Mouse (Mus musculus): ENCODE results near the gene Polr2e. TPM values are rescaled to one million over a fixed set of nuclear protein-coding genes. Genes with fewer than 3 reads are reported as not detected.

The Polr2e gene
- polyA plus RNA-seq, 1 experiment from 2014 or later, result 146 TPM

DNA sequence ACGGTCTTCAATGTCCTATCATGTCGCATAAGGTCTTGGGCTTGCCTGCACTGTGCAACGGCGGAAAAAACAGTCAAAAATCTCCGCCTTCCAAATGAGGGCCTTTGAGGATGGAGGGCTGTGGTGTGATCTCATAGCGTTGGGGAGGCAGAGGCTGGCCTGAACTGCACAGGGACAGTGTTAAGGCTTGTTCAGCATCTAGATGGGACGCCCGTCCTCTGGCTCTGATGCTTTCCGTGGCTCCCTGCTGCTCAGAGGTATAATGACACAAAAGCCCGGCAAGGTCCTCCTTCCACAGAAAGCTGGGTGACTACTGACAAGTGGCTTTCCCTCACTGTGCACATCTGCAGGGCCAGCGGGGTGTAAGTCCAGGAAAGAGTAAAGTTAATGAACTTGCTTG lies 19.4 kb downstream of the Polr2e start:
- POLR2A ChIA-PET, result no interaction called here
- in situ Hi-C loops (cut with MboI; ENCODE audit: low pct_unique_long_range_greater_than_20kb), result no loop called here
- ATAC-seq (no peak), DNase-seq (ENCODE audit: low read depth, low spot score) (no peak)
- CTCF ChIA-PET, result no interaction called here
- no peaks in the 10 kb centered on the region for H3K27me3 ChIP-seq
- no peak for TF ChIP-seq CTCF (IDR thresholded peaks at IDR 0.05)

DNA sequence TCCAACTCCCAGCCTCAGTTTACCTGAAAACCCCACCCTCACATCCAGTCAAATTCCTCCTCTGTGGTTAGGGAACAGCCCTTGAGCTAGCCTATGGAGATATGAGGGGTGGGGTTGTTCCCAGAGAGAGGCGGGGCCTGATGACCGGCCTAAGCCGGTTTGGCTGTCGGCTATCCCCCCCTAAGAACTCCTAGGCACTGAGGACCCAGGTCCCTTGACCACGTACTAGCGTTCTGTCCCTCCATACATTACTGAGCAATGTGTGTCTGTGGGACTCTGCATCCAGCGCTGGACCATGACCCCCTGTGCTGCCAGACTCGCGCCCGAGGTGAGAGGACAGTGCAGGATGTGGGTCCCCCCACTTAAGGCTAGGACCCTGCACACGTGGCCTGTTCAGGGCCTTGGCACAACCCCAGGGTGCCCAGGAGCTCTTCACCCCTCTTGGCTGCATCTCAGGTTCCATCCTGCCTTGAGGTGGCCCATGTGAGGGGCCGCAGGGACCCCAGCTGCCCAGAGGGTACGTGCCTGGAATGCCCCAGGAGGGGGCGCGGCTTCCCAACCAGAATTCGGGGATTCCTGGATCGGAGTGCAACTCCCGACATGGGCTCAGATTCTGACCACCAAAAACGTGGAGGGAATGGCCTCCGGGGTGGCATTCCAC lies 20.0 kb downstream of the Polr2e start:
- ATAC-seq (no peak), DNase-seq (ENCODE audit: low read depth, low spot score) (no peak)
- CTCF ChIA-PET, result no interaction called here
- no peak for TF ChIP-seq CTCF (IDR thresholded peaks at IDR 0.05)
- in situ Hi-C loops (cut with MboI; ENCODE audit: low pct_unique_long_range_greater_than_20kb), result no loop called here
- no peaks in the 10 kb centered on the region for H3K27me3 ChIP-seq
- POLR2A ChIA-PET, result no interaction called here

GRCm38 (mm10) chr10:80018739-80019297 lies 20.8 kb downstream of the Polr2e start:
- in situ Hi-C loops (cut with MboI; ENCODE audit: low pct_unique_long_range_greater_than_20kb), result no loop called here
- ChIA-PET CTCF (no interaction called here), POLR2A (no interaction called here)
- ATAC-seq (no peak), DNase-seq (ENCODE audit: low read depth, low spot score) (no peak)
- TF ChIP-seq CTCF (IDR thresholded peaks at IDR 0.05), result no peak
- H3K27me3 ChIP-seq, result no peaks in the 10 kb centered on the region

GRCm38 (mm10) chr10:80017771-80018170 lies 21.8 kb downstream of the Polr2e start:
- H3K27me3 ChIP-seq, result no peaks in the 10 kb centered on the region
- DNase-seq (ENCODE audit: low read depth, low spot score), result no peak
- TF ChIP-seq CTCF (IDR thresholded peaks at IDR 0.05), result no peak
- POLR2A ChIA-PET, result interaction anchor here (0.8 to 1.3 kb wide), 2 partner anchors 15 to 41 kb away, joined by 3 read pairs; no protein-coding TSS in a partner anchor
- CTCF ChIA-PET, result no interaction called here
- in situ Hi-C loops (cut with MboI; ENCODE audit: low pct_unique_long_range_greater_than_20kb), result no loop called here
- no peak for ATAC-seq

- no peaks in the 10 kb centered on the region for H3K27me3 ChIP-seq
- DNase-seq (ENCODE audit: low read depth, low spot score), result no peak
- ATAC-seq, result no peak
- no peak for TF ChIP-seq CTCF (IDR thresholded peaks at IDR 0.05)
- CTCF ChIA-PET, result no interaction called here
- POLR2A ChIA-PET, result interaction anchor here (0.8 to 1.3 kb wide), 2 partner anchors 15 to 41 kb away, joined by 3 read pairs; no protein-coding TSS in a partner anchor
- in situ Hi-C loops (cut with MboI; ENCODE audit: low pct_unique_long_range_greater_than_20kb), result no loop called here
Observed at GRCm38 (mm10) chr10:80017361-80017760, 22.2 kb downstream of the Polr2e start.

- ATAC-seq (no peak), DNase-seq (ENCODE audit: low read depth, low spot score) (no peak)
- in situ Hi-C loops (cut with MboI; ENCODE audit: low pct_unique_long_range_greater_than_20kb), result no loop called here
- H3K27me3 ChIP-seq, result no peaks in the 10 kb centered on the region
- CTCF ChIA-PET, result no interaction called here
- POLR2A ChIA-PET, result interaction anchor here (1.3 kb wide), 1 partner anchor 15 kb away, joined by 3 read pairs; no protein-coding TSS in a partner anchor
- no peak for TF ChIP-seq CTCF (IDR thresholded peaks at IDR 0.05)
Observed at GRCm38 (mm10) chr10:80016931-80017330, 22.7 kb downstream of the Polr2e start.

- in situ Hi-C loops (cut with MboI; ENCODE audit: low pct_unique_long_range_greater_than_20kb), result no loop called here
- ChIA-PET CTCF (interaction anchor here (1.7 kb wide), 1 partner anchor 14 kb away, joined by 8 read pairs; no protein-coding TSS in a partner anchor), POLR2A (no interaction called here)
- no peak for TF ChIP-seq CTCF (IDR thresholded peaks at IDR 0.05)
- no peaks in the 10 kb centered on the region for H3K27me3 ChIP-seq
- no peak for DNase-seq (ENCODE audit: low read depth, low spot score)
- ATAC-seq, result no peak
Observed at GRCm38 (mm10) chr10:80016511-80016910, 23.1 kb downstream of the Polr2e start, which contains the start of gene Arhgap45. Arhgap45 (plus strand) TSS chr10:80016653.

- in situ Hi-C loops (cut with MboI; ENCODE audit: low pct_unique_long_range_greater_than_20kb), result no loop called here
- no peak for ATAC-seq
- no peak for TF ChIP-seq CTCF (IDR thresholded peaks at IDR 0.05)
- CTCF ChIA-PET, result interaction anchor here (0.6 to 1.7 kb wide), 3 partner anchors 15 to 125 kb away, joined by 3 to 8 read pairs (median 3); partner anchors contain the start of gene Cbarp
- no peak for DNase-seq (ENCODE audit: low read depth, low spot score)
- POLR2A ChIA-PET, result interaction anchor here (1.5 kb wide), 1 partner anchor 10 kb away, joined by 4 read pairs; no protein-coding TSS in a partner anchor
- no peaks in the 10 kb centered on the region for H3K27me3 ChIP-seq
Observed at GRCm38 (mm10) chr10:80015583-80015982, 24.0 kb downstream of the Polr2e start.

GRCm38 (mm10) chr10:80014484-80015290 lies 24.9 kb downstream of the Polr2e start:
- ATAC-seq, result peak; percentile 15
- in situ Hi-C loops (cut with MboI; ENCODE audit: low pct_unique_long_range_greater_than_20kb), result no loop called here
- POLR2A ChIA-PET, result interaction anchor here (0.8 to 1.5 kb wide), 2 partner anchors 10 to 87 kb away, joined by 3 to 4 read pairs; no protein-coding TSS in a partner anchor
- CTCF ChIA-PET, result interaction anchor here (0.6 to 1.7 kb wide), 3 partner anchors 16 to 126 kb away, joined by 3 to 8 read pairs (median 3); partner anchors contain the start of gene Cbarp
- H3K27me3 ChIP-seq, result no peaks in the 10 kb centered on the region
- no peak for DNase-seq (ENCODE audit: low read depth, low spot score)
- TF ChIP-seq CTCF (IDR thresholded peaks at IDR 0.05), result no peak

GRCm38 (mm10) chr10:80013609-80014008 lies 26.0 kb downstream of the Polr2e start:
- ATAC-seq (no peak), DNase-seq (ENCODE audit: low read depth, low spot score) (no peak)
- TF ChIP-seq CTCF (IDR thresholded peaks at IDR 0.05), result no peak
- CTCF ChIA-PET, result no interaction called here
- in situ Hi-C loops (cut with MboI; ENCODE audit: low pct_unique_long_range_greater_than_20kb), result no loop called here
- POLR2A ChIA-PET, result interaction anchor here (0.8 kb wide), 1 partner anchor 85 kb away, joined by 3 read pairs; no protein-coding TSS in a partner anchor
- no peaks in the 10 kb centered on the region for H3K27me3 ChIP-seq

Measured in Patski (cell line).